Mouse (Mus musculus) kidney, embryonic 15.5 days (tissue): Measurements from ENCODE around the gene Chrm1. TPM values are rescaled to one million over a fixed set of nuclear protein-coding genes. Genes with fewer than 3 reads are reported as not detected.

Experiments
- polyA plus RNA-seq: library from polyadenylated mRNA; unstranded; fragments of >200 nt; fragmentation: Nextera tagmentation; extraction: Ambion mirVana; gene quantifications from 2 replicates; pipeline ENCODE4 v1.2.1, GENCODE M21; 2015

Gene Chrm1
- polyA plus RNA-seq, 1 experiment from 2014 or later, result 0.06 TPM

Other genes starting within 250 kb of the Chrm1 start
- gene Slc22a8, start 72.5 kb upstream of the Chrm1 start, polyA plus RNA-seq, result 6.8 and 8.3 TPM in 2 replicates
- 21.6 and 26.5 TPM in 2 replicates for gene Slc22a6, start 45.8 kb upstream of the Chrm1 start, polyA plus RNA-seq
- gene Slc3a2, start 59.6 kb downstream of the Chrm1 start, polyA plus RNA-seq, result 115 and 123 TPM in 2 replicates
- 90.1 and 94.2 TPM in 2 replicates for gene Wdr74, start 72.0 kb downstream of the Chrm1 start, polyA plus RNA-seq
- gene 1700092M07Rik, start 76.9 kb downstream of the Chrm1 start, polyA plus RNA-seq, result 2.0 and 2.6 TPM in 2 replicates
- 132 and 145 TPM in 2 replicates for gene Stx5a, start 77.6 kb downstream of the Chrm1 start, polyA plus RNA-seq
- gene Nxf1, start 93.3 kb downstream of the Chrm1 start, polyA plus RNA-seq, result 183 and 189 TPM in 2 replicates
- 206 and 220 TPM in 2 replicates for gene Tmem223, start 107.2 kb downstream of the Chrm1 start, polyA plus RNA-seq
- 83.6 and 85.6 TPM in 2 replicates for gene Tmem179b, start 110.7 kb downstream of the Chrm1 start, polyA plus RNA-seq
- gene Taf6l, start 122.6 kb downstream of the Chrm1 start, polyA plus RNA-seq, result 31.5 and 35.1 TPM in 2 replicates
- 172 and 187 TPM in 2 replicates for gene Polr2g, start 134.8 kb downstream of the Chrm1 start, polyA plus RNA-seq
- 5.1 and 5.7 TPM in 2 replicates for gene Zbtb3, start 138.8 kb downstream of the Chrm1 start, polyA plus RNA-seq
- 61.7 and 62.7 TPM in 2 replicates for gene Ttc9c, start 155.5 kb downstream of the Chrm1 start, polyA plus RNA-seq
- 5.6 and 6.4 TPM in 2 replicates for gene Hnrnpul2, start 156.2 kb downstream of the Chrm1 start, polyA plus RNA-seq
- not detected in 2 replicates for gene AC129217.1, start 166.0 kb downstream of the Chrm1 start, polyA plus RNA-seq
- 52.1 and 58.1 TPM in 2 replicates for gene Bscl2, start 173.7 kb downstream of the Chrm1 start, polyA plus RNA-seq
- 4.8 and 8.5 TPM in 2 replicates for gene Gng3, start 175.4 kb downstream of the Chrm1 start, polyA plus RNA-seq
- gene Lrrn4cl, start 187.0 kb downstream of the Chrm1 start, polyA plus RNA-seq, result 0.84 and 1.3 TPM in 2 replicates
- 192 and 195 TPM in 2 replicates for gene Ubxn1, start 207.7 kb downstream of the Chrm1 start, polyA plus RNA-seq
- 69.5 and 72.8 TPM in 2 replicates for gene Uqcc3, start 217.1 kb downstream of the Chrm1 start, polyA plus RNA-seq
- 82.3 and 111 TPM in 2 replicates for gene Lbhd1, start 219.9 kb downstream of the Chrm1 start, polyA plus RNA-seq
- gene Gm49403, start 220.1 kb downstream of the Chrm1 start, polyA plus RNA-seq, result not detected in 2 replicates
- gene 1810009A15Rik, start 225.1 kb downstream of the Chrm1 start, polyA plus RNA-seq, result 100 TPM in 2 replicates
- gene Gm49416, start 225.1 kb downstream of the Chrm1 start, polyA plus RNA-seq, result not detected in 2 replicates
- 42.4 and 47.4 TPM in 2 replicates for gene Ints5, start 229.2 kb downstream of the Chrm1 start, polyA plus RNA-seq
- 126 and 130 TPM in 2 replicates for gene Ganab, start 234.3 kb downstream of the Chrm1 start, polyA plus RNA-seq